Mouse (Mus musculus) forebrain, postnatal 0 days (tissue): ENCODE results near the gene Klk1b27. TPM values are rescaled to one million over a fixed set of nuclear protein-coding genes. Genes with fewer than 3 reads are reported as not detected.

Experiments
- polyA plus RNA-seq: library from polyadenylated mRNA; unstranded; fragments of >200 nt; fragmentation: Nextera tagmentation; extraction: Ambion mirVana; gene quantifications from 2 replicates; pipeline ENCODE4 v1.2.1, GENCODE M21; 2015
- total RNA-seq: library from RNA; depleted of rRNA; stranded (reverse); fragments of >200 nt; gene quantifications from 2 replicates; pipeline ENCODE4 v1.2.3, GENCODE M21; 2014; rRNA removed

Klk1b27 gene
- total and polyA plus RNA-seq, 2 experiments from 2014 or later: not detected

Other genes starting within 250 kb of the Klk1b27 start
- gene Klk7, start 241.0 kb upstream of the Klk1b27 start, total RNA-seq: not detected in 2 replicates
- 0.08 and 0.18 TPM in 2 replicates for gene Klk7, start 241.0 kb upstream of the Klk1b27 start, polyA plus RNA-seq
- not detected in 2 replicates for gene Klk6, start 227.8 kb upstream of the Klk1b27 start, total RNA-seq
- not detected in 2 replicates for gene Klk6, start 227.8 kb upstream of the Klk1b27 start, polyA plus RNA-seq
- not detected in 2 replicates for gene Klk5, start 210.3 kb upstream of the Klk1b27 start, total RNA-seq
- not detected in 2 replicates for gene Klk5, start 210.3 kb upstream of the Klk1b27 start, polyA plus RNA-seq
- gene Klk4, start 171.1 kb upstream of the Klk1b27 start, total RNA-seq: 0.71 TPM in 1 of 2 replicates, not detected in the other
- 1.1 and 1.3 TPM in 2 replicates for gene Klk4, start 171.1 kb upstream of the Klk1b27 start, polyA plus RNA-seq
- not detected in 2 replicates for gene Klk15, start 118.5 kb upstream of the Klk1b27 start, total RNA-seq
- not detected in 2 replicates for gene Klk15, start 118.5 kb upstream of the Klk1b27 start, polyA plus RNA-seq
- gene Klk1b8, start 101.6 kb upstream of the Klk1b27 start, total RNA-seq: not detected in 2 replicates
- not detected in 2 replicates for gene Klk1b8, start 101.6 kb upstream of the Klk1b27 start, polyA plus RNA-seq
- gene Klk1b1, start 85.5 kb upstream of the Klk1b27 start, total RNA-seq: not detected in 2 replicates
- gene Klk1b1, start 85.5 kb upstream of the Klk1b27 start, polyA plus RNA-seq: not detected in 2 replicates
- not detected in 2 replicates for gene Klk1b9, start 76.2 kb upstream of the Klk1b27 start, total RNA-seq
- gene Klk1b9, start 76.2 kb upstream of the Klk1b27 start, polyA plus RNA-seq: not detected in 2 replicates
- not detected in 2 replicates for gene Klk1b11, start 56.4 kb upstream of the Klk1b27 start, total RNA-seq
- not detected in 2 replicates for gene Klk1b11, start 56.4 kb upstream of the Klk1b27 start, polyA plus RNA-seq
- not detected in 2 replicates for gene Klk1b26, start 40.1 kb upstream of the Klk1b27 start, total RNA-seq
- not detected in 2 replicates for gene Klk1b26, start 40.1 kb upstream of the Klk1b27 start, polyA plus RNA-seq
- gene Klk1b21, start 50.0 kb downstream of the Klk1b27 start, total RNA-seq: not detected in 2 replicates
- not detected in 2 replicates for gene Klk1b21, start 50.0 kb downstream of the Klk1b27 start, polyA plus RNA-seq
- not detected in 2 replicates for gene Klk1b22, start 60.4 kb downstream of the Klk1b27 start, total RNA-seq
- not detected in 2 replicates for gene Klk1b22, start 60.4 kb downstream of the Klk1b27 start, polyA plus RNA-seq
- gene Klk1b16, start 84.5 kb downstream of the Klk1b27 start, total RNA-seq: not detected in 2 replicates
- gene Klk1b16, start 84.5 kb downstream of the Klk1b27 start, polyA plus RNA-seq: not detected in 2 replicates
- gene Klk1b24, start 135.9 kb downstream of the Klk1b27 start, total RNA-seq: not detected in 2 replicates
- gene Klk1b24, start 135.9 kb downstream of the Klk1b27 start, polyA plus RNA-seq: not detected in 2 replicates
- gene Klk1b3, start 145.9 kb downstream of the Klk1b27 start, total RNA-seq: not detected in 2 replicates
- not detected in 2 replicates for gene Klk1b3, start 145.9 kb downstream of the Klk1b27 start, polyA plus RNA-seq
- gene Klk1b4, start 155.1 kb downstream of the Klk1b27 start, total RNA-seq: not detected in 2 replicates
- not detected in 2 replicates for gene Klk1b4, start 155.1 kb downstream of the Klk1b27 start, polyA plus RNA-seq
- not detected in 2 replicates for gene Klk1b5, start 163.7 kb downstream of the Klk1b27 start, total RNA-seq
- gene Klk1b5, start 163.7 kb downstream of the Klk1b27 start, polyA plus RNA-seq: not detected in 2 replicates
- gene Klk1, start 173.1 kb downstream of the Klk1b27 start, total RNA-seq: not detected in 2 replicates
- gene Klk1, start 173.1 kb downstream of the Klk1b27 start, polyA plus RNA-seq: not detected in 2 replicates
- not detected in 2 replicates for gene Gm36864, start 183.9 kb downstream of the Klk1b27 start, total RNA-seq
- not detected in 2 replicates for gene Gm36864, start 183.9 kb downstream of the Klk1b27 start, polyA plus RNA-seq
- gene 1700028J19Rik, start 194.4 kb downstream of the Klk1b27 start, total RNA-seq: 0.23 and 0.29 TPM in 2 replicates
- gene 1700028J19Rik, start 194.4 kb downstream of the Klk1b27 start, polyA plus RNA-seq: 1.6 and 2.3 TPM in 2 replicates
- gene 2410002F23Rik, start 194.4 kb downstream of the Klk1b27 start, total RNA-seq: 250 and 333 TPM in 2 replicates
- 312 and 332 TPM in 2 replicates for gene 2410002F23Rik, start 194.4 kb downstream of the Klk1b27 start, polyA plus RNA-seq
- not detected in 2 replicates for gene Acp4, start 205.1 kb downstream of the Klk1b27 start, total RNA-seq
- gene Acp4, start 205.1 kb downstream of the Klk1b27 start, polyA plus RNA-seq: 0.12 TPM in 1 of 2 replicates, not detected in the other
- gene Gm15517, start 209.2 kb downstream of the Klk1b27 start, total RNA-seq: not detected in 2 replicates
- not detected in 2 replicates for gene Gm15517, start 209.2 kb downstream of the Klk1b27 start, polyA plus RNA-seq